Mouse (Mus musculus) thymus, adult 2 months (tissue): ENCODE measurements around the gene Scrg1. TPM values are rescaled to one million over a fixed set of nuclear protein-coding genes. Genes with fewer than 3 reads are reported as not detected.
"Not testable (repeated sequence)": the region's sequence is repeated elsewhere in the genome, so short reads cannot be mapped to it uniquely, and the experiment has no call there.

Experiments
- DNase-seq: peaks from one replicate; pipeline ENCODE4 v3.0.0; 2021
- H3K27ac ChIP-seq: fragments of 200-500 bp; 2 replicates; pipeline ENCODE4 v1.5.1; 2012; ENCODE audit warnings: low read length, control low read depth; ENCODE audit not compliant: control insufficient read depth, insufficient read depth
- H3K27me3 ChIP-seq: fragments of 200-500 bp; 2 replicates; pipeline ENCODE4 v1.6.1; 2012; ENCODE audit warnings: mild to moderate bottlenecking, low read length, moderate library complexity, mixed read lengths; ENCODE audit not compliant: control insufficient read depth, insufficient read depth
- H3K36me3 ChIP-seq: fragments of 200-500 bp; 2 replicates; pipeline ENCODE4 v1.6.1; 2012; ENCODE audit warnings: mild to moderate bottlenecking, low read length, moderate library complexity; ENCODE audit not compliant: control insufficient read depth, insufficient read depth
- H3K4me1 ChIP-seq: fragments of 200-500 bp; replicated peaks from 2 replicates; pipeline ENCODE4 v1.6.1; 2012; ENCODE audit warnings: low read length; ENCODE audit not compliant: control insufficient read depth, insufficient read depth
- H3K4me3 ChIP-seq: fragments of 200-500 bp; 2 replicates; pipeline ENCODE4 v1.5.1; 2012; ENCODE audit warnings: mild to moderate bottlenecking, low read length, control low read depth, moderate library complexity; ENCODE audit not compliant: control insufficient read depth, insufficient read depth
- CTCF ChIP-seq: fragments of 200-500 bp; IDR thresholded peaks from 2 replicates; pipeline ENCODE4 v1.5.1; 2012; ENCODE audit warnings: mild to moderate bottlenecking, control low read depth, low read length, moderate library complexity, borderline replicate concordance; ENCODE audit not compliant: control insufficient read depth, poor library complexity, insufficient read depth; ENCODE audit errors: extremely low read depth
- POLR2A ChIP-seq: fragments of 200-500 bp; IDR thresholded peaks from 2 replicates; pipeline ENCODE4 v1.6.1; 2012; ENCODE audit warnings: mild to moderate bottlenecking, low read length, control low read depth, moderate library complexity; ENCODE audit not compliant: control insufficient read depth, poor library complexity, insufficient read depth; ENCODE audit errors: extremely low read depth
- WGBS: fragments of 180-500 bp; shearing (Covaris S2); methylation state at CpG from one replicate; pipeline ENCODE4 v1.1.7; 2018; 5-methylcytosine and 5-hydroxymethylcytosine counted together
- polyA plus RNA-seq: library from polyadenylated mRNA; depleted of rRNA; stranded (reverse); fragments of >200 nt; gene quantifications from 2 replicates; pipeline ENCODE4 v1.2.3, GENCODE M21; 2012

Scrg1 gene
- polyA plus RNA-seq, 1 experiment: 0.16 TPM

DNA sequence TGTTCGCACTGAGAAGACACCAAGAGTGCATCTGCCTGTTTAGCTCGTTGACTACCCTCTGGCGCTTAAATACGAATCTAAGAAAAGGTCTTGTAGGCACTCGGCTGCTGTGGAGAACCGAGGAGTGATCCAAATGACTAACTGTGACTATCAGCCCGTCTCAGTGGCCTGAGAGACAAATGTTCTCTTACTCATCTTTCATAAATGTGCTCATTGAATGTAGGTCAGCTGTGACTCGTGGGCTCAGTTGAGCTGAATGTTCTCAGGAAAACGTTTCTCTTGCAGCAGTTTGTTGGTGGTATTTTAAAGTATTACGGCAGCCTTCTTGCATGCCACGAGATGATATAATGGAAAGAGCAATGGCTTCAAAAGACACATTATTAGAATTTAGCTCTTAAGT lies 24.8 kb upstream of the Scrg1 start:
- Histone ChIP-seq H3K4me1 (peaks cover 5% of the 10 kb centered on the region), H3K36me3 (no peaks in the 10 kb centered on the region)
- TF ChIP-seq CTCF: no peak
- TF ChIP-seq POLR2A: no peak

GRCm38 (mm10) chr8:57432802-57433201 lies 22.9 kb upstream of the Scrg1 start:
- Histone ChIP-seq H3K36me3 (no peaks in the 10 kb centered on the region), H3K27me3 (no peaks in the 10 kb centered on the region), H3K4me3 (no peak overlapping the region), H3K27ac (no peak overlapping the region), H3K4me1 (peaks cover 10% of the 10 kb centered on the region)
- DNase-seq: no peak
- 53% methylated on average over 5 of the region's 5 CpGs for WGBS
- TF ChIP-seq CTCF: no peak
- TF ChIP-seq POLR2A: no peak

More for the DNA sequence above, 24.8 kb upstream of the Scrg1 start:
- Histone ChIP-seq H3K4me3 (no peak overlapping the region), H3K27me3 (no peaks in the 10 kb centered on the region), H3K27ac (no peak overlapping the region)
- 86% methylated on average over 11 of the region's 11 CpGs for WGBS
- DNase-seq: no peak

DNA sequence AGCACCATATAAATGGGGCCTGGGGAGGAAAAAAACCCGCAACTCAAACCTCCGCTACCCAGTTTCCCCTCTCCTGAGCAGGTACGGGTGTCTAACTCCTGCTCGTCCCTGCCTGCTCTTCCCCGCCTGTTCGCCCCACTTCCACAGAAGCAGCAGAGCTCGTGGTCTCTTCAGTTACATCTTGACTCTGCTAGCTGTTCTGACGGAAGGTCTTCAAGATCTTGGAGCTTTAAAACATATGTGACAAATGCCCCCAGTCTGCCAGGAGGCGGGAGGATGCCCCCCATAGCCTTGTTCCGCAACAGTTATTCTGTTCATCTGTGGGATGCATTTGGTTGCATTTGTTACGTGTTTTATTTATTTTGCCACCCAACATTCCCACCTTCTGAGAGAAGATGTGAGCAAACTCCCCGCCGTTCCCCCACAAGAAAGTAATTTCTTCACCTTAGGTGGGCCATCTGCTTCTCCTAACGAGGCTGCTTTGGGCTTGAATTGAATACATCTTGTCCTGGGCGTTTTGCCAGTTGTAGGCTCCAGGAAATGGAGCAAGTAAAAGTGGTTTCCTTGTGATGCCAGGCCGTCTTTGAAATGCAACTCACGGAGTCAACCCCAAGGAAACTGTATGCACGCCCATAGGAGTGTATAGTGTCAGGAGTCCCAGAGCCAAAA lies 19.8 kb upstream of the Scrg1 start:
- no peak for DNase-seq
- Histone ChIP-seq H3K4me3 (no peak overlapping the region), H3K4me1 (peaks cover 10% of the 10 kb centered on the region), H3K27me3 (no peaks in the 10 kb centered on the region), H3K36me3 (no peaks in the 10 kb centered on the region), H3K27ac (peak overlapping the region; percentile 1; the same call in 1 of the 2 replicates)
- TF ChIP-seq CTCF (no peak), POLR2A (no peak)
- WGBS: 2% methylated on average over 18 of the region's 18 CpGs

DNA sequence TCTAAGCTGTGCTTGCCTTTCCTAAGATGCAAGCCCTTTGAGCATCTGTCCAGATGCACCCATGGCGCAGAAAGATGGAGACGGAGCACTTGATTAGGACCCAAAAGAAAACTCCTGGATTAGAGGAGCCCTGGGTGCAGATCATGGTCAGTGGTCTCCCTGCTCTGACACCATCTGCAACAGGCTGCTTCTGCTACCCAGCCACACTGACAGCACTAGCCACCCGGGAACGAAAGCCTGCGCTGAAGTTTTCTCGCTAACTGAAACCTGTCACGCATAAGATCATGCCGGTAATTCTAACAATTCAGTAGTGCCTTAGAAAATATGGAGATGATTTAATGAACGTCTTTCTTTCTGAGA lies 19.3 kb upstream of the Scrg1 start:
- H3K36me3 ChIP-seq: no peaks in the 10 kb centered on the region
- 35% methylated on average over 9 of the region's 9 CpGs for WGBS
- H3K27me3 ChIP-seq: no peaks in the 10 kb centered on the region
- H3K4me1 ChIP-seq: peaks cover 10% of the 10 kb centered on the region
- DNase-seq: no peak
- H3K4me3 ChIP-seq: no peak overlapping the region
- TF ChIP-seq CTCF (no peak), POLR2A (no peak)
- H3K27ac ChIP-seq: 0 out of 2 replicates have a peak overlapping the region, but pooled peaks have one; percentile 15

DNA sequence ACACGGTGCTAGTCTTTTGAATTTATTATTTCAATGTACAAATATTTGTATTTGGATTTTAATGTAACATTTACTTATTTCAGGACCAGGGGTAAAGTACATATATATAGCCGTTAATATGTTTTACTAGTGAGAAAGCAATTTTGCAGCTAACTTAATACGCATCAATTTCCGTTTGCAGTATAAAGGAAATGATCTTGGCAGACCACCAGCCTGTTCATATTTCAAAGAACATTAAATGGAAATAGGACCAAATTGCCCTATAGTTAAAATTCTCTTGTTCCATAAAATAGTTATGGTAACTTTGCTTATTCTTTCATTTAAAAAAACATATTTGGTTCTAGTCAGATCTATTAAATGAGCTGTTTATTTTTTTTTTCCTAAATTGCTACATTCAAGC lies 14.6 kb upstream of the Scrg1 start:
- Histone ChIP-seq H3K27ac (no peak overlapping the region), H3K36me3 (no peaks in the 10 kb centered on the region), H3K4me3 (no peak overlapping the region), H3K4me1 (peaks cover 3% of the 10 kb centered on the region), H3K27me3 (no peaks in the 10 kb centered on the region)
- 23% methylated on average over 4 of the region's 4 CpGs for WGBS
- TF ChIP-seq CTCF (no peak), POLR2A (no peak)
- no peak for DNase-seq

DNA sequence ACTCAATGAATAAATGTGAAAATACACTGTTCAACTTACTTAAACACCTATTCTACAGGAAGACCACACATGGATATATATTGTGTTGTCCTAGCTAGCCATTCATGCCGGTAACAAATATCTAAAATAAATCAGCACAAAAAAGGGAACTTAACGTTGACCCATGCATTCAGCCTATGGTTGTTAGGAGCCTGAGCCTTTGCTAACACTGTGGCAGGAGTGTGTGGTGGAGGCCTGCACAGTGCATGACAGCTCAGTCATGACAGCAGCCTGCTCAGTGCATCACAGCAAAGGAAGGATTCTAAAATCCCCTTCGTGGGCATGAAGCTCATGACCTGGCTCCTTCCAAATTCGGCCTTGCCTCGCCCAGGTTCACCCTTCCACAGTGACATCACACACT lies 14.2 kb upstream of the Scrg1 start:
- no peak overlapping the region for H3K4me3 ChIP-seq
- H3K36me3 ChIP-seq: no peaks in the 10 kb centered on the region
- WGBS: 56% methylated on average over 5 of the region's 5 CpGs
- no peak overlapping the region for H3K27ac ChIP-seq
- no peaks in the 10 kb centered on the region for H3K27me3 ChIP-seq
- H3K4me1 ChIP-seq: no peaks in the 10 kb centered on the region
- DNase-seq: no peak
- TF ChIP-seq POLR2A (no peak), CTCF (no peak)

- TF ChIP-seq CTCF (no peak), POLR2A (no peak)
- H3K27me3 ChIP-seq: no peaks in the 10 kb centered on the region
- 85% methylated on average over 4 of the region's 4 CpGs for WGBS
- H3K4me3 ChIP-seq: no peak overlapping the region
- H3K27ac ChIP-seq: no peak overlapping the region
- no peaks in the 10 kb centered on the region for H3K4me1 ChIP-seq
- H3K36me3 ChIP-seq: no peaks in the 10 kb centered on the region
- no peak for DNase-seq
Observed at GRCm38 (mm10) chr8:57443289-57443688, 12.4 kb upstream of the Scrg1 start.

DNA sequence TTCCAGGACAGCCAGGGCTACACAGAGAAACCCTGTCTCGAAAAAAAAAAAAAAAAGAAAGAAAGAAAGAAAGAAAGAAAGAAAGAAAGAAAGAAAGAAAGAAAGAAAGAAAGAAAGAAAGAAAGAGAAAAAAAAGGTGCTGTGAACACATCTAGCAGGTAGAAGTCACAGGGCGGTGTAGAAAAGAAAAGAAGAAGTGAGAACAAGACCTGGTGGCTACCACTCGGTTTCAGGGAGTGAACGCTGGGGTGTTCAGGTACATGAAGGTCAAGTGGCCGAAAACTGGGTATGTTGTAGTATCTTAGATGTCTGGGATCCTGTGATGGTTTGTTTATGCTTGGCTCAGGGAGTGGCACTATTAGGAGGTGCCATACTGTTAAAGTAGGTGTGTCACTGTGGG lies 9.8 kb upstream of the Scrg1 start:
- not testable (repeated sequence) for H3K27ac ChIP-seq, H3K4me1 ChIP-seq, DNase-seq, H3K36me3 ChIP-seq, H3K4me3 ChIP-seq, H3K27me3 ChIP-seq
- 83% methylated on average over 5 of the region's 5 CpGs for WGBS
